Mouse (Mus musculus) liver, embryonic 14.5 days (tissue): Measurements from ENCODE around the gene Serinc5.

Experiments used
- CTCF ChIP-seq: IDR thresholded peaks from 2 replicates; pipeline ENCODE4 v1.5.1; 2016; ENCODE audit warnings: antibody characterized with exemption, low read depth, control low read depth
- EP300 ChIP-seq: IDR thresholded peaks from 2 replicates; pipeline ENCODE4 v1.6.1; 2016; ENCODE audit warnings: antibody characterized with exemption, low read depth

DNA sequence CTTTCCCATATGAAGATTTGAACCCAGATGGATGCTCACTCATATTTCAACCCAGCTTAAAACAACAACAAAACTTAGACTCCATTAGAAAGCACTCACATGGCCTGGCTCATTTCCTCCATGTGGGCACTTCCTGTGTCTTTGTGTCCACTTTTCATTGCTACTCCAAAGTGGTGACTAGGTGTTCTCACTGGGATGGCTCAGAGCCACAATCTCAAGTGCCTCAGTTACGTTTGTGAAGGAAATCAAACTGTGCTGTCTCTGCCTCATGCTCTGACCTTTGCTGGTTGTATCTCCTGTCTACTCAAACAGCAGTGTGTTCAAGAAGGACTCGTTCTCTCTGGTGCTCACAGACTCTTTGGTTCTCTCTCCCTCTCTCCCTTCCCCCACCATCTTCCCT lies 70.7 kb downstream of the Serinc5 start:
- TF ChIP-seq CTCF (no peak), EP300 (no peak)
